Mouse (Mus musculus) limb, embryonic 10.5 days (tissue): ENCODE results near the gene Smim1. TPM values are rescaled to one million over a fixed set of nuclear protein-coding genes. Genes with fewer than 3 reads are reported as not detected.

Experiments used
- DNase-seq: peaks from one replicate; pipeline ENCODE4 v3.0.0-alpha.2; 2017; ENCODE audit warnings: low spot score
- H3K27ac ChIP-seq: fragments of 300-500 bp; sonication (generic); 2 replicates; pipeline ENCODE4 v1.5.1; 2016; ENCODE audit warnings: mild to moderate bottlenecking
- H3K27me3 ChIP-seq: fragments of 300-500 bp; sonication (generic); 2 replicates; pipeline ENCODE4 v1.6.1; 2016; ENCODE audit warnings: low read depth, mild to moderate bottlenecking; ENCODE audit not compliant: poor library complexity, severe bottlenecking
- H3K36me3 ChIP-seq: fragments of 300-500 bp; sonication (generic); 2 replicates; pipeline ENCODE4 v1.6.1; 2016; ENCODE audit warnings: mild to moderate bottlenecking, moderate library complexity
- H3K4me1 ChIP-seq: fragments of 300-500 bp; sonication (generic); 2 replicates; pipeline ENCODE4 v1.6.1; 2016
- H3K4me3 ChIP-seq: fragments of 300-500 bp; sonication (generic); 2 replicates; pipeline ENCODE4 v1.5.1; 2016; ENCODE audit warnings: mild to moderate bottlenecking, moderate library complexity
- H3K9me3 ChIP-seq: fragments of 300-500 bp; sonication (generic); replicated peaks from 2 replicates; pipeline ENCODE4 v1.6.1; 2016; ENCODE audit warnings: mild to moderate bottlenecking
- WGBS: fragments of 180-500 bp; shearing (Covaris S2); methylation state at CpG from one replicate; pipeline ENCODE4 v1.1.7; 2016; 5-methylcytosine and 5-hydroxymethylcytosine counted together
- polyA plus RNA-seq: library from polyadenylated mRNA; unstranded; fragments of >200 nt; fragmentation: Nextera tagmentation; extraction: Ambion mirVana; gene quantifications from 2 replicates; pipeline ENCODE4 v1.2.1, GENCODE M21; 2016

Gene Smim1
- polyA plus RNA-seq, 1 experiment from 2014 or later: 12.7 TPM

DNA sequence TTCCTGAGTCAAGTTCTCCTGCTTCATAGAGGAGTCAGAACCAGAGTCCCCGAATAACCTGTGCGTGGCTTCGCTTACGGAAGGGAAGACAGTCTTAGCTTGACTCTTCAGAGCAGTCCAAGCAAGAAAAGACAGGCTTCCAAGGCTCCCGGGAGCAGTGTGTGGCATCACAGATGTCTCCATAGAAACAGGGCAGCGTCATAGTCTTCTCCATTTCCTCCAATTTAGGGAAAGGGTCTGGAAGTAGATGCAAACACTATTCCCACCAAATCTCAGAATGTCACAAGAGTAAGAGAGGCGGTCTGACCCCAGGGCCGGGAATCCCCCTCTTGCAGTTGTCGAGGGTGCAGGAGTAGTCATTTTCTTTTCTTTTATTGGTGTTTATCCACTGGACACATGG lies 16.5 kb upstream of the Smim1 start, which contains the start of gene Ccdc27:
Gene Ccdc27 (minus strand): TSS at position 101 of the 400 bp plus-strand sequence.
- 90% methylated on average over 9 of the region's 9 CpGs for WGBS
- no peaks in the 10 kb centered on the region for H3K36me3 ChIP-seq

DNA sequence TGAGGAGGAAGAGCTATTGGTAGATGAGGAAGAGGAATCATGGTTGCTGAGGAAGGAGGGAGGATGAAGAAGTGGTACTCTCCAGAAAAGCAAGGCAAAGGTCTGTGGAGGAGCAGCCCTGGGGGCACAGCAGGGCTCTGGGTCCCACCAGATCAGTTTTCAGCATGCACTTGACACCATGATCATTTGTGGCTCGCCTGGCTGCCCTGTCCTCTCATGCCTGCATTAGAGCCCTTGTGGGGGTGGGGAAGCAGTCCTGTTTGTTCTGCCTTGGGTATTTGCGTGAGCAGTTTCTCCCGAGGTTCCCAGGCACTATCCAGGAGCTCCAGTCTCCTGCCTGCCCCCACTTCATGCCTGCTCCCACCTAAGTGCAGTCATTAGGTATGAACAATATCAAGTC lies 11.1 kb upstream of the Smim1 start:
- no peaks in the 10 kb centered on the region for H3K36me3 ChIP-seq
- H3K9me3 ChIP-seq: no peaks in the 10 kb centered on the region
- DNase-seq: no peak
- H3K4me3 ChIP-seq: no peak overlapping the region
- H3K27ac ChIP-seq: no peak overlapping the region
- WGBS: 48% methylated on average over 3 of the region's 3 CpGs
- peaks cover 13% of the 10 kb centered on the region; the same call in 1 of the 2 replicates for H3K4me1 ChIP-seq
- peaks cover 26% of the 10 kb centered on the region for H3K27me3 ChIP-seq

More for the DNA sequence above, 16.5 kb upstream of the Smim1 start, which contains the start of gene Ccdc27:
- no peaks in the 10 kb centered on the region for H3K9me3 ChIP-seq
- no peaks in the 10 kb centered on the region for H3K4me1 ChIP-seq
- H3K27me3 ChIP-seq: peaks cover 8% of the 10 kb centered on the region; the same call in 1 of the 2 replicates
- H3K4me3 ChIP-seq: no peak within 1 kb of the TSS
- no peak within 1 kb of the TSS for H3K27ac ChIP-seq
- no peak for DNase-seq

DNA sequence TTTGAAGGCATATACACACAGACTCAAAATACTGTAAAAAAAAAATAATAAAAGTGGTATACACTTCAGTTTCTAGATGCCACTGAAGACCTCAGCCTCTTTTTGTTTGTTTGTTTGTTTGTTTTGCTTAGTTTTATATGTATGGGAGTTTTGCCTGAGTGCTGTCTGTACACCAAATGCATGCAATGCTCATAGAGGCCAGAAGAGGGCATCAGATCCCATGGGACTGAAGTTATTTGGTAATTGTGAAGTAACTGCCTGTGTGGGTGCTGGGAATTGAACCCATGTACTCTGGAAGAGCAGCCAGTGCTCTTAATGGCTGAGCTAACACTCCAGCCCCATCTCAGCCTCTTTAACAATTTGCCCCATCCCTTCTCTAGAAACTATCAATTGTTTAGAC lies 2.6 kb upstream of the Smim1 start:
- no peak for DNase-seq

DNA sequence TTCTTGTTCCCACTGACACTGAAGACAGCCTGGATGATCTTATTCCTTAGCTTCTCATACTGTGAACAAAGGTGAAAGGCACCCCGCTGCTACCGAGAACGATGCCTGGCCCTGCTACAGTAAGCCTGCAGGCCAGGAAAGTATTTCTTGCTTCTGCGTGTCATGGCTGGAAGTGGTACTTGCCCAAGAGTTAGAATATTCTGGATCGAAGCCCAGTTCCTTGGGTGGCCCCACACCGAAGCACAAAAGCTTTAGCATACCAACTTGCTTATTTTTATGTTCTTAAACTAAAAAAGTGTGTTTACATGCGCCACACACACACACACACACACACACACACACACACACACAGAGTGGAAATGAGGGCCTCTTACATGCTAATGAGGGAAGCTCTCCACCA lies 2.0 kb upstream of the Smim1 start:
- no peaks in the 10 kb centered on the region for H3K36me3 ChIP-seq
- no peak overlapping the region for H3K27ac ChIP-seq
- H3K4me3 ChIP-seq: no peak overlapping the region
- no peak for DNase-seq
- peaks cover 51% of the 10 kb centered on the region for H3K27me3 ChIP-seq
- no peaks in the 10 kb centered on the region for H3K9me3 ChIP-seq
- peaks cover 23% of the 10 kb centered on the region for H3K4me1 ChIP-seq
- 83% methylated on average over 7 of the region's 7 CpGs for WGBS

More for the DNA sequence above, 2.6 kb upstream of the Smim1 start:
- Histone ChIP-seq H3K9me3 (no peaks in the 10 kb centered on the region), H3K4me1 (peaks cover 20% of the 10 kb centered on the region), H3K27ac (no peak overlapping the region), H3K36me3 (no peaks in the 10 kb centered on the region), H3K27me3 (peaks cover 46% of the 10 kb centered on the region), H3K4me3 (no peak overlapping the region)

DNA sequence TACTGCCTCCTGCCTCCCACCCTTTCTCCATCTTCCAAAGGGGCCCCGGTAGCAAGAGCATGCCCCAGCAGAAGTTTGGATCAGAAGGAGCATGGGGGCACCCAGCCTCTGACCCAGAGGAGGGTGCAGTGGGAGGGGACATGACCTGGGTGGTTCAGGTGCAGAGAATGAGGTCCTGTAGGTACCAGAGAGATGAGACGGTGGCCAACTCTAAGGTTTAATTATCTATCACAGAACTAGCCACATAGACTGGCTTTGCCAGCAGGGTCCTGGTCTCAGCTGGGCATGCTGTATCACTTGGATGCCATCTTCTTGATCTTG lies 371 bp upstream of the Smim1 start:
- no peak overlapping the region for H3K27ac ChIP-seq
- H3K4me1 ChIP-seq: peaks cover 23% of the 10 kb centered on the region
- H3K27me3 ChIP-seq: peaks cover 52% of the 10 kb centered on the region
- H3K36me3 ChIP-seq: peaks cover 14% of the 10 kb centered on the region
- 30% methylated on average over 2 of the region's 2 CpGs for WGBS
- no peaks in the 10 kb centered on the region for H3K9me3 ChIP-seq
- DNase-seq: no peak
- peak overlapping the region; percentile 50 for H3K4me3 ChIP-seq

DNA sequence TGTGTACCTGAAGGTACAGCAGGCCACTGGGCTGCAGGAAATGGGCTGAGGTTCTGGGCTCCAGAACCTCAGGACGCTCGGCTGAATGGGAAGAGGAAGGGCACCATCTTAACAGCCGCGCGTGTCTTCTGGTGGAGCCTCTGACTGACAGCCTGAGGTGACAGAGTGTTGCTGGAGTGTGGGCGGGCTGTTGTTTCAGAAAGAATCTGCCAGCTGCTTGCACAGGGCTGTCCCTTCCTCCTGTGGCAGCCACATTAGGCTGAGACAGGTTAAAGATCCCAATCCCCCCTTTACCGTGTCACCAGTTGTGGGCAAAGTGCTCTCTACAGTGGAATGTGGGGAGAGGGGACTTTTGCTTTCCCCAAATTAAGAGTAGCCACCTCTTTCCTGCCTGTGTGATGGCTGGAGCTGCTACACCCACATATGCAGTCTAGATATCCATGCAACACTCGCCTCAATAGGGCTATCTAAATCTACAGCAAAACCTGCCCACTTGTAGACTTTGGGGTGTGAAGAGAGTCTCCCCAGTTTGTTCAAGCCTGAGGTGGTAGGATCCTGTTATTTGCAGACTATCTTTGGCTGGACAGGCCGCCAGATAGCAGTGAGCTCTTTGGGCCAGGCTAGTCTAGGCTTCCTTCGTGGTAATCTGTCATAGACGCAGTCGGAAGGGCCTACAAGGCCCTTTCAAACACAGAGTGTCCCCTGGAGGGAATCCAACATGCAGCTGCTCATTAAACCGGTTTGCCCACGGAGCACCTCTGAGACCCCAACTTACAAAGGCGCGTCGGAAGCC lies 1.1 kb downstream of the Smim1 start:
- Histone ChIP-seq H3K4me1 (peaks cover 23% of the 10 kb centered on the region), H3K9me3 (no peaks in the 10 kb centered on the region), H3K36me3 (peaks cover 29% of the 10 kb centered on the region), H3K27me3 (peaks cover 52% of the 10 kb centered on the region), H3K4me3 (peak overlapping the region; percentile 50), H3K27ac (peak overlapping the region; percentile 53; the same call in 1 of the 2 replicates)
- DNase-seq: no peak
- 40% methylated on average over 17 of the region's 17 CpGs for WGBS

DNA sequence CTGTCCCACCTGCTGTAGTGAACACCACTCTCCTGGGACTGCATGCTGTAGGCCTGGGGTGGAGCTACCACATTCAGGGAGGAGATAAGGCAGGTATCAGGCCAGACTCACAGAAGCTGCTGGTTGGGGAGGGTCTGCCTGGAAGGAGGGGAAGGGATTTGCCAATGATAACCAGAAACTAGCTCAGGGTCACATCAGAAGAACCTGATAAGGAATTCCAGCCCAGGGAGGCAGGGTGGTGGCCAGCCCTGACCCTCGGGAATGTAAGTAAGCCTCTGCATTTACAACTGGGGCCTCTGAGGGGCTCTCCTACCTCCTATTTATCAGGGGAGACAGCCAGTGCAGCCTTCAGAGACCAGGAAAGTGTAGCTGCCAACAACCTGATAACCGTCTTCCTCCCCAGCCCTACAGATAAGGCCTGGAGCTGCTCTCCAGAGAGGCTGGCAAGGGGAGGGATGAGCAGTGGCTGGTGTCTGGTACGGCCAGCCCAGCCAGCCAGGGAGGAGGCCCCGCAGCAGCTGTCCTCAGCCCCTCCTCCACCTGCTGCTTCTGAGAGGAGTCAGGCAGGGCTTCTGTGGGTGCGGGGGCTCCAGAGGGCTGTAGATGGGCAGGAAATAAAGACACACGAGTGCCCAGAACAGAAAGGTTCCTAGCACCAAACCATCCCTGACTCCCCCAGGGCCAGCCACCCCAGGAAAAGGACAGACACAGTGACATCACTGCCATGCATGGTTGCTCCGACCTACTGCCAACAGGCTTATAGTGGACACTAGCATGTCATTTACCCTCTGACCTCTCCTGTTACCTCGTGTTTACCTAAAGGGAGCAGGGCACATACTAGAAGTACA lies 2.1 kb downstream of the Smim1 start:
- H3K27me3 ChIP-seq: peaks cover 52% of the 10 kb centered on the region
- H3K4me3 ChIP-seq: no peak overlapping the region; the same call in 1 of the 2 replicates
- no peak overlapping the region for H3K27ac ChIP-seq
- no peak for DNase-seq
- H3K4me1 ChIP-seq: peaks cover 23% of the 10 kb centered on the region
- H3K36me3 ChIP-seq: peaks cover 39% of the 10 kb centered on the region
- WGBS: 22% methylated on average over 8 of the region's 8 CpGs
- H3K9me3 ChIP-seq: no peaks in the 10 kb centered on the region

DNA sequence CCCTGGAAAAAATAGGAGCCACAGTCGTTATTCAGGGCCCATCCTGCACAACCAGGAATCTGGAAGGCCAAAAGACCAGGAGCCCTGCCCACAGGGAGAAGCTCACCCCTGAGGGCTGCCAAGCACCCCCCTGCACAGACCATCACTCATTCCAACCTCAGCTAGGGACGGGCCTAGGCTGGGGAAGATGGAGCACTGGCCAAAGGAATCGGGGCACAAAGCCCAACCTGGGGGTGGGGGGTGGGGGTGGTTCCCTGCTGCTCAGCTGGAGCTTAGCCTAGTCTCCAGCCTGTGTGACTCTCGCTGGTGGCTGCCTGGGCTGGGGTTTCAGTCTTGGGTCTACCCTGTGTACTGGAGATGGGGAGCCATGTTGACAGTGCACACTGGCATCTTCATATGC lies 3.2 kb downstream of the Smim1 start:
- no peak overlapping the region for H3K27ac ChIP-seq
- no peak for DNase-seq
- peaks cover 23% of the 10 kb centered on the region for H3K4me1 ChIP-seq
- 50% methylated on average over 4 of the region's 4 CpGs for WGBS
- H3K27me3 ChIP-seq: peaks cover 48% of the 10 kb centered on the region
- H3K36me3 ChIP-seq: peaks cover 50% of the 10 kb centered on the region
- H3K4me3 ChIP-seq: no peak overlapping the region
- H3K9me3 ChIP-seq: no peaks in the 10 kb centered on the region

DNA sequence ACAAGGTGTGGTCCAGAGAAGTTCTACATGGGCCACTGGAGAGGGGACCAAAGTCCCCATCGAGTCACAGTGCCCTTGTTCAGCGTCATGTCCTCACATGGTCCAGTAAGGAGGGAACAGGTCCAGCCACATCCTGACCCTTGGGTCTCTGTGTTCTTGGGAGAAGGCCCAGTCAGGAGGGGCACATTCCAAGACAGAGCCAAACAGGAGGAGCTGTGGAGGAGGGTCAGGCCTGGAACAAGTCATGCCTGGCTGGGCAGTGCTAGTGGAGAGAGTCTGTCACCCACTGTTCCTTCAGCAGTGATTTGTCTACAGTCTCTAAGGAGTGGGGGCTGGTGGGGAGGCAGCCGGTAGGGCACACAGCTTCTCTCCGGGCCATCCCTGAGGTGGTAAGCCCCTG lies 3.6 kb downstream of the Smim1 start:
- Histone ChIP-seq H3K27ac (no peak overlapping the region), H3K4me1 (peaks cover 23% of the 10 kb centered on the region), H3K27me3 (peaks cover 44% of the 10 kb centered on the region), H3K4me3 (no peak overlapping the region), H3K36me3 (peaks cover 54% of the 10 kb centered on the region), H3K9me3 (no peaks in the 10 kb centered on the region)
- 81% methylated on average over 4 of the region's 4 CpGs for WGBS
- DNase-seq: no peak

DNA sequence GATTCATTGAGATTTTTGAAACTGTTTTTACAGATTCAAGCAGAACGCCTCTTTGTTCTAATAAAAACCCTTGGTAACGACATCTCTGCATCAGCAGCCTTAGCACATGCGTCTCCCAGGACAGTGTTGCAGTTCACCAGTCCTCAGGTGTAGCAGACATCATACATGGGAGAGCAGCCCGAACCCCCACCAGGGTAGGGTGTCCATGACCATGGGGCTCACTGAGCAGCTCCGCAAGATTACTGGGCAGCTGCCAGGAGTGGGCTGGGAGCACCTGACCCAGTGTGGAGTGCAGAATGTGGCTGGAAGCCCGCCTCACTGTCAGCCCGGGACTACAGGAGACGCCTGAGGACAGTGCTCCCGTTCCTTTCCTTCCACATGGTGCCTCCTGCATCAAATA lies 4.6 kb downstream of the Smim1 start:
- H3K4me1 ChIP-seq: peaks cover 21% of the 10 kb centered on the region
- H3K27me3 ChIP-seq: peaks cover 34% of the 10 kb centered on the region
- H3K36me3 ChIP-seq: peaks cover 64% of the 10 kb centered on the region
- H3K27ac ChIP-seq: no peak overlapping the region
- H3K9me3 ChIP-seq: no peaks in the 10 kb centered on the region
- no peak for DNase-seq
- H3K4me3 ChIP-seq: no peak overlapping the region
- 91% methylated on average over 9 of the region's 9 CpGs for WGBS

DNA sequence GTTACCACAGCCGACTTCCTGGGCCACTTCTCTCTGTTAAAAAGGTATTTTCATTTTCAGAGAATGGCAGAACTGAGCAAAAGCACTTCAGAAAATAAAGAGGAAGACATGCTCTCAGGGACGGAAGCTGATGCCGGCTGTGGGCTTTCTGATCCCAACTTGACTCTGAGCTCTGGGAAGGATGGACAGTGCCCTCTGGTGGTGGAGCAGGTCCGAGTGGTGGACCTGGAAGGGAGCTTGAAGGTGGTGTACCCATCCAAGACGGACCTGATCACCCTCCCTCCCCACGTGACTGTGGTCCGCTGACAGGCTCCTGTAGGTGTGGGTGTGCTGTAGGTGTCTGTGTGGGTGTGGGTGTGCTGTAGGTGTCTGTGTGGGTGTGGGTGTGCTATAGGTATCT lies 6.5 kb downstream of the Smim1 start:
- DNase-seq: peak; percentile 46
- Histone ChIP-seq H3K4me1 (peaks cover 8% of the 10 kb centered on the region; the same call in 1 of the 2 replicates), H3K27ac (no peak overlapping the region), H3K36me3 (peaks cover 83% of the 10 kb centered on the region), H3K27me3 (peaks cover 16% of the 10 kb centered on the region), H3K4me3 (no peak overlapping the region), H3K9me3 (no peaks in the 10 kb centered on the region)
- WGBS: 77% methylated on average over 7 of the region's 7 CpGs

DNA sequence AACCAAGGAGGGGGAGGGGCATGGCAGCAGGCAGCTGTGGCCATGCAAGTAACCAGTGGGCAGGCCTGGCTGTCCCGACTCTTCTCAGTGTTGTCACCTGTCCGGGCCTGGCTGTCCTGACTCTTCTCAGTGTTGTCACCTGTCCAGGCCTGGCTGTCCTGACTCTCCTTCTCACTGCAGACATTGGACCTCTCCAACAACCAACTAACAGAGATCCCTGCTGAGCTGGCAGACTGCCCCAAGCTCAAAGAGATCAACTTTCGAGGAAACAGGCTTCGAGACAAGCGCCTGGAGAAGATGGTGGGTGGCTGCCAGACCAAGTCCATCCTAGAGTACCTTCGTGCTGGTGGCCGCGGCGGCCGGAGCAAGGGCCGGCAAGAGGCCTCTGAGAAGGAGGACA lies 10.6 kb downstream of the Smim1 start:
- H3K27me3 ChIP-seq: no peaks in the 10 kb centered on the region
- H3K4me3 ChIP-seq: no peak overlapping the region
- no peak overlapping the region for H3K27ac ChIP-seq
- no peak for DNase-seq
- H3K9me3 ChIP-seq: no peaks in the 10 kb centered on the region
- WGBS: 92% methylated on average over 11 of the region's 11 CpGs
- peaks cover 22% of the 10 kb centered on the region for H3K4me1 ChIP-seq
- peaks cover 72% of the 10 kb centered on the region for H3K36me3 ChIP-seq
